Mouse (Mus musculus): ENCODE results near the gene Mast1.

Gene Mast1

DNA sequence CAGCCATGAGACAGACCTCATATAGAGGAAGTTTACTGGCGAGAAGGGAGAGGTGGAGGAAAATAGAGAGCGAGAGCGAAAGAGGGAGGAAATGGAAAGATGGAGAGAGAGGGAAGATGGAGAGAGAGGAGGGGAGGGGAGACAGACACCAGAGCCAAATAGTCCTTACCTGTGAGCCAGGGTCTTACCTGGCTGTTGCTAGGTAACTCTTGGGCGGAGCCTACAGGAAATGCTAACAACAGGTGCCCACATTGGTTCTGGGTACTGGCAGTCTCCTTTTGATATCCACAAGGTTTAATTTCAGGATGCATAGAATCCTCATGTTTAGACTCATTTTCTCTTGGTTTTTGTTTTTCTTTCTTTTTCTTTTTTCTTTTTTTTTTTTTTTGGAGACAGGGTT, 64.1 kb downstream of the Mast1 start:
- DNase-seq (ENCODE audit: low spot score in 2 of 2), result no peak

DNA sequence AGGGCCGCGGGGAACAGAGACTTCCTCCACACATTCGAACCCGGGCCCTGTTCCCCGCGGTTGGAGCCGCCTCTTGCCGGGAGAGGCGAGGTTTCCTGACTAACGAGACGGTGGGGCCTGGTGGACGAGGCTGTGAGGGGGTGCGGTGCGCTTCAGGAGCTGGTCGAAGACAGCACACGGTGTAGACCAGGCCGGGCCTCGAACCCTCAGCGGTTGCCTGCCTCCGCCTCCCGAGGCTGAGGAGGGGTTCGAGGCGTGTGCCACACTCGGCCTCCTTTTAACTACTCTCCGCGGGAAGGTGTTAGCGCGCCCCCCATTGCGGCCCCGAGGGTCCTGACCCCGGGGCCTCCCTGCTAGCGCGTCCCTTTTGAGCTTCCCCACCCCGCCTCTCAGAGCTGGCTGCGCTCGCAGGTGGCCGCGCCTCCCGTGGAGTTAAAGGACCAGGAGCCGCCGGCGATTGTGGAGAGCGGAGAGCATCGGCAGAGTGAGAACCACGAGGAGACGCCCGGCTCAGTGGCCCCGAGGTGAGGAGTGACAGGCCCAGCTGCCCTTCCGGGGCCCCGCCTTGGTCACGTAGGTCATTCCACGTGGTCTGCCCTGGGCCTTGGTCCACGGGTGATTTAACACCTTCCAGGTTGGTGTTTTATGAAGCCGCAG, 64.7 kb downstream of the Mast1 start:
- DNase-seq (ENCODE audit: low spot score in 2 of 2), result no peak

DNA sequence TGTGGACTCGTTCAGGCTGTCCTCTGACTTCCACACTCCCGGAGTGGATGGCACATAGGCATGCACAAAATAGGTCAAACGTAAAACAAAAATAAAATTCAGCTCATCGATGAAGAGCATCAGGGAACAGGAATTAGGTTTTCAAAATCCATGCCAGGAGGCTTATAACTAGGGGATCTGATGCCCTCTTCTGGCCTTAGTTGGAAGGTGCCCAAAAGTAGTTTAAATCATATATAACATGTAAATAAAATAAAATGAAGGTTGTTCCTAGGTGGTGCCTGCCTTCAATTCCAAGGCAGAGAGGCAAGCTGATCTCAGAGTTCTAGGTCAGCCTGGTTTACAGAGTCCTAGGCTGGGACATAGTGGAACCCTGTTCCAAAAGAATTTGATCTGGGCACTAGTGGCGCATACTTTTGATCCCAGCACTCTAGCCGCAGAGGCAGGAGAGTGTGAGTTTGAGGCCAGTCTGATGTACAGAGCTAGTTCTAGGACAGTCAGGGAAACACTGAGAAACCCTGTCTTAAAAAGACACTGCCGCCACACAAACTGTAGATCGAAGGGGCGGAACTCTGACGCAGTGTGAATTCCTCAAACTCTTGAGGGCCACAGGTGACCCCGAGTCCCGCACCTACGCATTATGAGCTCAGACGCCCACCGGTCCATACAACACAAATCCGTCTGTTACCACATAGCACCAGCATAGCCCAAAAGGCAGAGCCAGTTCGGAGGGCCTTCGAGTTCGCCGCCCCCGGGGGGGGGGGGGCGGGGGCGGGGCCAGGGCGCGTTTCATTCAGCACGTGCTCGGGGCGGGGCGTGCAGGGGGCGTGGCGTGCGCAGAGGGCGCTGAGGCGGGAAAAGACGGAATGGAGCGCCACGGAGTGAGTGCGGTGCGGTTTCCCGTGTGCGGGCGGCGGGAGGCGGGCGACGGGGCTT, 65.5 kb downstream of the Mast1 start, which contains the start of gene Syce2:
Gene Syce2, plus strand, starts transcription at position 736 of the 933 bp plus-strand sequence.
- DNase-seq (ENCODE audit: low spot score in 2 of 2), result peak in 1 of 2 experiments; percentile 40

Measured in frontal cortex, postnatal 14 days (tissue).